Mouse (Mus musculus) frontal cortex, adult 2 months (tissue): ENCODE measurements around the gene Tmem150a. TPM values are rescaled to one million over a fixed set of nuclear protein-coding genes. Genes with fewer than 3 reads are reported as not detected.
A peak's percentile ranks its signal among the peaks of the same experiment; 100 is the strongest.

Experiments used
- DNase-seq, 2 experiments: peaks; one replicate each; pipeline ENCODE4 v3.0.0; 2022; ENCODE audit warnings: low spot score in 1 of 2; ENCODE audit errors: extremely low spot score in 1 of 2
- polyA plus RNA-seq: library from polyadenylated mRNA; depleted of rRNA; stranded (reverse); fragments of >200 nt; gene quantifications from 2 replicates; pipeline ENCODE4 v1.2.3, GENCODE M21; 2012

Gene Tmem150a
- polyA plus RNA-seq, 1 experiment: 33.5 TPM

- peak in 1 of 2 experiments; percentile 79 for DNase-seq
Measured at GRCm38 (mm10) chr6:72371147-72371546, 15.9 kb downstream of the Tmem150a start.

DNA sequence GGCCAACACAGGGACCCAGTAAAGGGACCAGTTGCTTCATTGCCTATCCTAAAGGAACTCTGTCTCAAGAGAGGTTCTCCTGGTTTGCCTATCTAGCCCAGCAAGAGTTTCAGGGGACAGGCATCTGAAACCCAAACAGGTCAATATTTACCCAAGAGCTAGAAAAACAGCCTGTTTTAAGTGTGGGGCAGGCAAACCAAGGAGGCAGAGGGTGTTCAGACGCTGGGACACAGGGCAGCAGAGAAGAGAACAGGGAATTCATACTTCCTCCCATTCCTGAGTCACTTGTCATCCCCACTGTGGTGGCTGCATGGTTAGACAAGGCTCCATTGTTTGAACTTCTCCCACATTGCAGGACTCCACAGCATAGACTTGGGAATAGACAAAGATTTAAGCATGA, 16.3 kb downstream of the Tmem150a start:
- no peak for DNase-seq

GRCm38 (mm10) chr6:72373184-72373583, 17.9 kb downstream of the Tmem150a start:
- DNase-seq: no peak

DNA sequence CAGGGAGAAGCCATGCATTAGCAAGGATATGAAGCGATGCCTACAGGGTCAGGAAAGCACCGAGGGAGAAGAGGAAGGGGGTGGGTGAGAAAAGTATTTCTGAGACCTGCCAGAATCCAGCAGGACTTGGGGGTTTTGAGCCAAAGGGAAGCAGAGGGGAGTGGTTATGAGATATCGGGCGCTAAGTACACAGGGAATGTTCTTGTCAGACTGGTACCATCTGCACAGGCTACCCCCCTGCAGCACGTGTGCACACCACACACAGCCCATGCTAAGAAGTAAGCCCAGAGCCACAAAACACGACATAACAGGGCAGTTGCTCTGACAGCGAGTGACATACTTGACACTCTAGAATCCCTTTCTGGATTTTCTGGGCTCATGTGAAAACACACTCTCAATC, 19.0 kb downstream of the Tmem150a start:
- no peak for DNase-seq

- no peak for DNase-seq
Measured at GRCm38 (mm10) chr6:72374820-72375563, 19.7 kb downstream of the Tmem150a start.

DNA sequence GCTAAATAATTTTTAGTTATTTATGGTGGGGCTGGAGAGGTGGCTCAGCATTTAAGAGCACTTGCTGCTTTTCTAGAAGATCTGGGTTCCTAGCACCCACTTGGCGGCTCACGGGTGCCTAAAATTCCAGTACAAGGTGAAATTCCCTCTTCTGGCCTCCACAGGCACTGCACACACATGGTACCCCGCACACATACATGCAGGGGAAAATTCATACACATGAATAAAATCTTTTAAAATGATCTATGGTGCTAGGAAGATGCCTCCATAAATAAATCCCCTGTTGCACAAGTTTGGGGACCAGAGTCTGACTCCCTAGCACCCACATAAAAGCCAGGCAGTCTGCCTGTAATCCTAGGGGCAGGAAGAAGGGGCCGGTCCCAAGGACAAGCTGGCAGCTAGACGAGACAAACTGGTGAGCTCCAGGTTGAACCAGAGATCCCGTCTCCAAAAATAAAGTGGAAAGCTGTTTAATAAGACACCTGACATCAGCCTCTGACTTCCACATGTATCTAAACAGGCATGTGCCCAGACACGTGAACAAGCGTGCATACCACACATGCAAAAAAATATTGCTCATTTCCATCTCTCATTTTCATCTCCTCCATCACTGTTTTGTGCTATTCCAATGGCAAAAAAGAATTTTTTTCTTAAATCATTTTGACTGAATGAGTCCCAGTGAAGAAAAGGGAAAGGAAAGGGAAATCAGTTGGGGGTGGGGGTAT, 23.4 kb downstream of the Tmem150a start:
- no peak for DNase-seq

DNA sequence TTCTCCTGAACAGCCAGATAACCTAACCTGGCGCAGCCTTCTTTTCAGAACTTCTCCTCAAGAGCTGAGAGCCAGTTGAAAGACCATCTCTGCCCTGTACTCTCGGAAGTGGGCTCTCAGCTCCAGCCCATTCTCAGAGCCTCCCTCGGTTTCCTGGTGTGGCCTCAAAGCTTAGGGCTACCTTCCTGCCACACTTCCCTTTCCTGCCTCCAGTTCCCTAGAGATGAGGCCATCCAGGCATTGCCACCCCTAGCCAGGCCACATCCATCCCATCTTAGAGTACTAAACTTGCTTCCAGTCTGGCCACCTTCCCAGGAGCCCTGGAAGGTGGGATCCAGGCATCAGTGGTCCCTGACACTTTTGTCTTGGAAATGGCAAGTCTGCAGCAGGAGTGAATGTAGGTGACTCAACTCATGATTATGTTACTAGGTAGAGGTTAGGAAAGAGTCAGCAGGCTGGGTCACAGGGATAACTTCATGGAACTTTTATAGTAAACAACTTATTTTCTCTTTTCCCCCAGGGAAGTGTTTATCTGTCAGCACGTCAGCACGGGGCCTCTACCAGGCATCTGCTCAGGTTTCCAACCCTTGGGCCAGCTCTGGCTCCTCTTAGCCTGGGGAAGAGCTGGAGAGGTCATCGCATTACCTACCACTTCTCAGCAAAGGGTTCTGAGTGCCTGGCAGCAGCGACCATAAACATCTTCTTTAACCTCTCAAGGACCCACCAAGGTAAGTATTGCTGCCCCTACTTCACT, 24.3 kb downstream of the Tmem150a start:
- DNase-seq: no peak

- no peak for DNase-seq
Measured at GRCm38 (mm10) chr6:72380131-72380770, 25.0 kb downstream of the Tmem150a start, which contains the start of gene Vamp5. Gene Vamp5, minus strand, starts transcription at chr6:72380468.

DNA sequence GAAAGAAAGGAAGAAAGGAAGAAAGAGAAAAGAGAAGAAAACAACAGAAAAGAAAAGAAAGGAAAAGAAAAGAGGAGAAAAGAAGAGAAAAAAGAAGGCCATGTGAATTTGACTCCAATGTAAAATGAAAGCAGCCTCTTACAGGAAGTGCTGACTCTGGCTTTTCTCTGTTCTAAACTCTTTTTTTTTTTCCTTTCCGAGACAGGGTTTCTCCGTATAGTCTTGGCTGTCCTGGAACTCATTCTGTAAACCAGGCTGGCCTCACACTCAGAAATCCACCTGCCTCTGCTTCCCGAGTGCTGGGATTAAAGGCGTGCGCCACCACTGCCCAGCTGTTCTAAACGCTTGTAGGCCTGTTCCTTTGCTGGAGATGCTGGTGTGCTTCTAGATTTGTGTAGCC, 27.2 kb downstream of the Tmem150a start:
- DNase-seq: no peak

- no peak for DNase-seq
Measured at GRCm38 (mm10) chr6:72383142-72383820, 28.0 kb downstream of the Tmem150a start.

DNA sequence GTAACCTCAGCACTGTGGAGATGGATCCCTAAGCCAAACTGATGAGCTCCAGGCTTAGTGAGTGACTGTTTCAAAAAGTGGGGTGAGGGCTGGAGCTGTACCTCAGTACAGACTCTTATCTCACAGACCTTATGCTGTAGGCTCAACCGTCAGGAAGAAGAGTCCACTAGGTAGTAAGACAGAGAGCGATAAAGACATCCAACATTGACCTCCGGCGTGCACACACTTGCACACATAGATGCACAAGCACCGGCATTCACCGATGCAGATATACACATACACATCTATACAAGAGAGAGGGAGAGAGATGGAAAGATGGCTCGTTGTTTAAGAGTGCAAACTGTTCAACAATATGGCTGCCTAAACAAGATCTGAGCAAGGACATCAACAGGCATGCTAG, 28.7 kb downstream of the Tmem150a start:
- DNase-seq: no peak

DNA sequence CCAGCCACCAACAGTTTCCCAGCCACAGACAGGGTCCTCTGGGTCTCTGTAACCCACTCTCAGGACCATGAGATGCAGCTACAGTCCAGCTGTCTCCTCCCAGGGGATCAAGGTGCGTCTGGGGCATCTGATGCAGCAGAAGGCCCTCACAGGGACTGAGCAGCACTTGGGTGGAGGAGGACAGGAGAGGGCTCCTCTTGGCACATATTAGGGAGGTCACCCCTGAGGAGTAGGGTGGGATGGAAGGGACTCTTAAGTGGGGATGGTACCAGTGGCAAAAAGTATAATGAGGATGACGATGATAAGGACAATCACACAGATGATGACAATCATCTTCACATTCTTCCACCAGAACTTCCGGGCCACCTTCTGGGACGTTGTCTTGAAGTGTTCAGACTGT, 30.0 kb downstream of the Tmem150a start:
- DNase-seq: no peak

GRCm38 (mm10) chr6:72386561-72386960, 31.3 kb downstream of the Tmem150a start:
- DNase-seq: no peak

DNA sequence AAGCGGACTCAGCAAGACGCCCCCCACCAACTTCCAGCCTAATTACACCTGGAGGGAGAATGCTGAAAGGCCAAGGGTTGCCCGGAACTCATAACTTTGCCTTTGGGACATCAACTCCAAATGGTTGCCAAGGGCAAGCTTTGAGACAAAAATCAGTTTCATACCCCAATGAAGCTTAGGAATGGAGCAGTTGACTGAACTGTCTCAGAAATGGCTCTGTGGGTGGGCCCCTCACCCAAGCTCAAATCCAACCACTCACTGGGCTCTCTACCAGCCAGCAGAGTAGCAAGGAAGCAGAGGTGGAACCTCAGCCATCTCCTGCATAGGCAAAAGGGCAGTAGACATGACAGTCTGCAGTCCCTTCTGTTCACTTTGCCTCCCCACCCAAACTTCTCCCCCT, 32.6 kb downstream of the Tmem150a start:
- no peak for DNase-seq

GRCm38 (mm10) chr6:72388266-72388665, 33.0 kb downstream of the Tmem150a start:
- DNase-seq: no peak

DNA sequence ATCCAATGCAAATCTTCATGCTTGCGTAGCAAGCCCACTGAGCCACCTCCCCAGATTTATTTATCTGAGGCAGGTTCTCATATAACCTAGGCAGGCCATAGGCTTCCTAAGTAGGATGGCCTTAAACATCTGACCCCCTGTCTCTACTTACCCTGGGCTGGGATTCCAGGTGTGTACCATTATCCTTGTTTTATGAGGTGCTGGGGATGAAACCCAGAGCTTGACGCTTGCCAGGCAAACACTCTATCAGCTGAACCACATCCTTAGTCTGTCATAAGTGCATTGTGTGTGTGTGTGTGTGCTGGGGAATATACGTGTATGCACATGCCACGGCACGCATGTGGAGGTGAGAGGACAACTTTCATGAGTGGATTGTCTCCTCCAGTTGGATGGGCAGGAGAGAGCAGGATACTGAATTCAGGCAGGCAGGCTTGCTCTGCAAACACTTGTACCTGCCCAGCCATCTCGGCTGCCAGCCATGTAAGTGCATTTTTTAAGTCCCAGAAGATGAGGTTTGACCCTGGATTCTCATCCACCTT, 33.6 kb downstream of the Tmem150a start:
- no peak for DNase-seq

- no peak for DNase-seq
Measured at GRCm38 (mm10) chr6:72389471-72389940, 34.3 kb downstream of the Tmem150a start.

DNA sequence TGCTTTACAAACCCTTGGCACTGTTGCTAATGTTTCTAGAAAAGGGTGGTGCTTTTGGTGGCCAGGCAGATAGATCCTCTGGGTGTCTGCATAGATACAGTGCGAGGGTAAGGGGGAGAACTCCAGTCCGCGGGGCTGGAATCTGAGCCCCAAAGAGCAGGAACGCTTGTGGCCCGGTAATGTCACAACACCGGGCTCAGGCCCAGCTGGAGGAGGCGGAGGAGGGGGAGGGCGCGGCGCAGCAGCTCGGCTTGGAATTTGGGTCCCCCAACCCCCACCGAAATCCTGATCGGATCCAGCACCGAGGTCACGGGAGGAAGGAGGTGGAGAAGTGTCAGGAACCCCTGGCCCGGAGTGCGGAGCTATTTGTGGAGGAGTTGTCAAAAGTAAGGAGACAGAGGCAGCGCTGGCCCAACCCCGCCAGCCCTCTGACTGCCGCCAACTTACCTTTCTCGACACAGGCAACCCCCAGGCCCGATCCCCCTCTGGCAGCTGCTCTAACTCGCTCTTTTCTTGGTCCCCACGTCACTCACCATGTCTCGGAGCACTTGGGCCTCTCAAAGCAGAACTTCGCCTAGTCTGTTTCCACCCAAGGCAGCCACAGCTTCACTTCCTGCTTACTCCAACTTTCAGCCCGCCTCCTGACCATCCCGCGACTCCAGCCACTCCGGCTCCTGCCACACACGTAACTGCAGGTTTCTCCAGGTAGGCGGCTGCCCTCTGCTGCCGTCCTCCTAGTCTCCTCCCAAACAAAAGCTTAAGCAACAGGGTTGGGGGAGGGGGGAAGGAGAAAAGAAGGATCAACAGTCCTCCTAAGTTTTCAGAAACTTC, 34.9 kb downstream of the Tmem150a start, which contains the start of gene Vamp8:
TSS of gene Vamp8 (minus strand) at position 763 of the 831 bp plus-strand sequence.
- DNase-seq: peak in 1 of 2 experiments; percentile 40
